Mouse (Mus musculus) thymus, adult 2 months (tissue): ENCODE results near the gene Tma7.

Source experiments
- CTCF ChIP-seq: fragments of 200-500 bp; IDR thresholded peaks from 2 replicates; pipeline ENCODE4 v1.5.1; 2012; ENCODE audit warnings: mild to moderate bottlenecking, control low read depth, low read length, moderate library complexity, borderline replicate concordance; ENCODE audit not compliant: control insufficient read depth, poor library complexity, insufficient read depth; ENCODE audit errors: extremely low read depth
- POLR2A ChIP-seq: fragments of 200-500 bp; IDR thresholded peaks from 2 replicates; pipeline ENCODE4 v1.6.1; 2012; ENCODE audit warnings: mild to moderate bottlenecking, low read length, control low read depth, moderate library complexity; ENCODE audit not compliant: control insufficient read depth, poor library complexity, insufficient read depth; ENCODE audit errors: extremely low read depth

DNA sequence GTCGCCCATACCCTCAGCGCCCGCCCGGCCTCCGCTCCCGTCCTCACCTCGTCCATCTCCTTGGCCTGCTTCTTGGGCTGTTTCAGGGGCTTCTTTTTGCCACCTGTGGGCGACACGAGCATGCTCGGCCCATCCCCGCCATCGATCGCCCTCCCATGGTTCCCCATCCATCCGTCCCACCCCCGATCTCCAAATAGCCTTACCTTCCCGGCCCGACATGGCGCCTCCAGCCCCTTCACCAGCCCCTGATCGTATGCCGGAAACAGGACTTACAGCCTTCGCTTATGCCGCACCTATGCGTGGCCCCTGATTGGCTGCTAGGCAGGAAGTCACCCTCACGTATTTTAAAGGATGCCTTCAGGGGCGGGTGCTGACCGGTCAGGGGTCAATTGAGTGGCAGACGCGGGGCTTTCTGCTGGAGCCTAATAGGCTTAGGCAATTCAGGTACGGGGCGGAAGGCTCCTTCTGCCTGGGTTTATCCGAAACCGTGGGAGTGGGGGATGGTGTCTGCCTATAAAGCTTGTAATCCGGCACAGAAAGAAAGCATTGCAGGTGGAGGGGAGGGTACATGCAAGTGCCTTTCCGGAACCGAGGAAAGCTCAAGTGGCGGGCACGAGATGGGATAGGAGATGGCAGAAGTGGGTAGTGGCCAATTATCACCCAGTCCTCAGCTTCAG lies at the start of gene Tma7, which contains the start of gene Ccdc51:
- TF ChIP-seq CTCF: peak; percentile 35; the same call in 1 of the 2 replicates
- TF ChIP-seq POLR2A: peak; percentile 85
